In genomic region chr17:67988920-67989621, GRCm38 (mm10) we compare ENCODE assay signal across 9 mouse cellular contexts. TPM values are rescaled to one million over a fixed set of nuclear protein-coding genes. Genes with fewer than 3 reads are reported as not detected.
DNase-seq lines count a peak whose midpoint lies in the region; ATAC-seq and TF ChIP-seq lines count a peak whose summit lies in the region.
"Had no signal": no experiment of that assay in that cellular context is flagged by ENCODE, and none has a peak within 500 bp of the region (broad histone marks: within the 10 kb centered on the region; RNA-seq: fewer than 3 reads in every experiment).

No protein-coding gene starts in this region.

- H3K9ac ChIP-seq in kidney, embryonic 15.5 days: no peak overlapping the region
- no peak overlapping the region for H3K9ac ChIP-seq in forebrain, postnatal 0 days
- H3K9ac ChIP-seq: neural tube, embryonic 12.5 days had no signal

- H3K36me3 ChIP-seq in kidney, embryonic 15.5 days: no peaks in the 10 kb centered on the region
- no peaks in the 10 kb centered on the region for H3K36me3 ChIP-seq in forebrain, postnatal 0 days (ENCODE audit: insufficient read depth)
- H3K36me3 ChIP-seq: neural tube, embryonic 12.5 days had no signal

- in situ Hi-C loops in Patski (cut with MboI; ENCODE audit: low pct_unique_long_range_greater_than_20kb): loop anchor here (25.0 kb wide), 1 partner anchor 1627 kb away; no protein-coding TSS in a partner anchor

- TF ChIP-seq POLR2A in brain, embryonic 14.5 days (IDR thresholded peaks at IDR 0.05; ENCODE audit: borderline replicate concordance, extremely low read depth, insufficient read depth, insufficient read length, poor library complexity, severe bottlenecking): no peak

- H3K4me2 ChIP-seq in kidney, embryonic 15.5 days: peak overlapping the region; percentile 40
- no peak overlapping the region for H3K4me2 ChIP-seq in forebrain, postnatal 0 days (ENCODE audit: low read depth)
- H3K4me2 ChIP-seq: neural tube, embryonic 12.5 days had no signal

- POLR2A ChIA-PET in Patski (lab: Charles Lee): interaction anchor here (0.8 to 0.9 kb wide), 2 partner anchors 13 to 14 kb away, joined by 3 read pairs; no protein-coding TSS in a partner anchor

- no peaks in the 10 kb centered on the region for H3K27me3 ChIP-seq in Patski
- no peaks in the 10 kb centered on the region for H3K27me3 ChIP-seq in kidney, embryonic 15.5 days
- H3K27me3 ChIP-seq in forebrain, postnatal 0 days (ENCODE audit: insufficient read depth, low read length): no peaks in the 10 kb centered on the region
- H3K27me3 ChIP-seq: neural tube, embryonic 12.5 days had no signal

- WGBS in kidney, embryonic 15.5 days: 8% methylated on average over 15 of the region's 15 CpGs
- WGBS in forebrain, postnatal 0 days: 54% methylated on average over 15 of the region's 15 CpGs

- no peak for TF ChIP-seq CTCF in Patski (IDR thresholded peaks at IDR 0.05)
- TF ChIP-seq CTCF in brain, embryonic 14.5 days (IDR thresholded peaks at IDR 0.05; ENCODE audit: borderline replicate concordance, extremely low read depth, insufficient read depth, insufficient read length): no peak
- no peak for TF ChIP-seq CTCF in forebrain, postnatal 0 days (IDR thresholded peaks at IDR 0.05; ENCODE audit: low read depth)

- peak; percentile 99 for ATAC-seq in Patski
- peak; percentile 91 for ATAC-seq in kidney, embryonic 15.5 days (replicated peaks; ENCODE audit: low FRiP score)
- ATAC-seq in forebrain, postnatal 0 days: no peak

- H3K4me3 ChIP-seq in kidney, embryonic 15.5 days (replicated peaks): no peak overlapping the region
- no peak overlapping the region for H3K4me3 ChIP-seq in forebrain, postnatal 0 days (ENCODE audit: low read depth, low read length)
- H3K4me3 ChIP-seq: neural tube, embryonic 12.5 days had no signal

- peak; percentile 93 for DNase-seq in Patski (ENCODE audit: low read depth, low spot score)
- DNase-seq in brain, embryonic 14.5 days (ENCODE audit: low read depth): peak; percentile 48
- peak; percentile 82 to 85 for DNase-seq in heart, adult 9 months (ENCODE audit: low spot score in 2 of 2)
- DNase-seq in lung, postnatal 10 days: peak; percentile 80
- DNase-seq in frontal cortex, postnatal 36 days (ENCODE audit: low spot score in 2 of 2): no peak
- DNase-seq in forebrain, postnatal 0 days: no peak
- no peak for DNase-seq in thymus, postnatal 36 days

- H3K4me1 ChIP-seq in kidney, embryonic 15.5 days: peaks cover 32% of the 10 kb centered on the region
- no peaks in the 10 kb centered on the region for H3K4me1 ChIP-seq in forebrain, postnatal 0 days (ENCODE audit: insufficient read depth)

- H3K9me3 ChIP-seq in kidney, embryonic 15.5 days (replicated peaks): no peaks in the 10 kb centered on the region; the same call in 1 of the 2 replicates
- no peaks in the 10 kb centered on the region for H3K9me3 ChIP-seq in forebrain, postnatal 0 days (ENCODE audit: low read length)
- H3K9me3 ChIP-seq: neural tube, embryonic 12.5 days had no signal

- H3K27ac ChIP-seq in kidney, embryonic 15.5 days: peak overlapping the region; percentile 77
- H3K27ac ChIP-seq in forebrain, postnatal 0 days (ENCODE audit: low read depth, low read length): no peak overlapping the region
- H3K27ac ChIP-seq: neural tube, embryonic 12.5 days had no signal

- CTCF ChIA-PET in Patski (lab: Charles Lee): interaction anchor here (1.3 to 2.6 kb wide), 2 partner anchors 10 to 13 kb away, joined by 4 to 8 read pairs; no protein-coding TSS in a partner anchor

RNA-seq across cellular contexts. Expression of gene Arhgap28, which starts 14.8 kb away (rescaled TPM):
- polyA plus RNA-seq in Patski (2021): 10.0 TPM
- 4.8 and 9.4 TPM in 2 replicates for polyA plus RNA-seq in brain, embryonic 14.5 days (2012; rRNA removed)
- polyA plus RNA-seq in kidney, embryonic 15.5 days (2015; fragmentation: Nextera tagmentation; extraction: Ambion mirVana): 22.1 and 26.0 TPM in 2 replicates
- total RNA-seq in forebrain, postnatal 0 days (2014; rRNA removed): 8.6 and 8.7 TPM in 2 replicates
- polyA plus RNA-seq in forebrain, postnatal 0 days (2015; fragmentation: Nextera tagmentation; extraction: Ambion mirVana): 3.6 and 4.2 TPM in 2 replicates

Comparison
In these comparisons a context has a peak if more than half of its experiments do, and no peak if none do; other contexts are left out.
1. DNase-seq: peak in Patski (single experiment), brain, embryonic 14.5 days (single experiment), heart, adult 9 months (2 of 2) and lung, postnatal 10 days (single experiment); none in frontal cortex, postnatal 36 days (0 of 2), forebrain, postnatal 0 days (single experiment) and thymus, postnatal 36 days (0 of 2).